Mouse (Mus musculus) MEL (cell line): Measurements from ENCODE around the gene Mmp2. TPM values are rescaled to one million over a fixed set of nuclear protein-coding genes. Genes with fewer than 3 reads are reported as not detected.

Experiments used
- DNase-seq: peaks from one replicate; pipeline ENCODE4 v3.0.0; 2011; ENCODE audit warnings: low read depth, low spot score
- H3K27ac ChIP-seq: 2 replicates; pipeline ENCODE4 v1.5.1; 2012; ENCODE audit warnings: low read depth, mild to moderate bottlenecking, control low read depth, low read length, moderate library complexity; ENCODE audit not compliant: control insufficient read depth
- H3K27me3 ChIP-seq, 2 experiments: fragments of 150-350 bp in 1 of 2; sonication (generic) in 1 of 2; 2 replicates each; pipeline ENCODE4 v1.6.1; 2012; ENCODE audit warnings: low read length in 2 of 2, mild to moderate bottlenecking in 2 of 2, improper control_type of control experiment in 1 of 2, moderate library complexity in 1 of 2; ENCODE audit not compliant: insufficient read depth in 2 of 2, control insufficient read depth in 1 of 2
- H3K36me3 ChIP-seq, 2 experiments: 2 replicates each; pipeline ENCODE4 v1.6.1; 2012 to 2014; ENCODE audit warnings: low read length in 2 of 2, improper control_type of control experiment in 1 of 2, inconsistent platforms in 1 of 2, mild to moderate bottlenecking in 1 of 2; ENCODE audit not compliant: insufficient read depth in 2 of 2, control insufficient read depth in 1 of 2
- H3K4me1 ChIP-seq, 2 experiments: fragments of 150-350 bp in 1 of 2; sonication (generic) in 1 of 2; 2 replicates each; pipeline ENCODE4 v1.6.1; 2012; ENCODE audit warnings: low read length in 2 of 2, improper control_type of control experiment in 1 of 2, mild to moderate bottlenecking in 1 of 2; ENCODE audit not compliant: insufficient read depth in 2 of 2, control insufficient read depth in 1 of 2
- H3K4me3 ChIP-seq, 2 experiments: fragments of 150-350 bp in 1 of 2; sonication (generic) in 1 of 2; 2 replicates each; pipeline ENCODE4 v1.5.1; 2012; ENCODE audit warnings: low read depth in 2 of 2, low read length in 2 of 2, mild to moderate bottlenecking in 2 of 2, moderate library complexity in 2 of 2, control low read depth in 1 of 2, improper control_type of control experiment in 1 of 2; ENCODE audit not compliant: control insufficient read depth in 1 of 2, insufficient read depth in 1 of 2
- H3K79me2 ChIP-seq: 2 replicates; pipeline ENCODE4 v1.6.1; 2012; ENCODE audit warnings: mild to moderate bottlenecking, low read length, moderate library complexity; ENCODE audit not compliant: control insufficient read depth, poor library complexity, insufficient read depth
- H3K9ac ChIP-seq: 2 replicates; pipeline ENCODE4 v1.6.1; 2012; ENCODE audit warnings: low read depth, mild to moderate bottlenecking, control low read depth, low read length, moderate library complexity; ENCODE audit not compliant: control insufficient read depth, poor library complexity, severe bottlenecking
- H3K9me3 ChIP-seq: fragments of 150-350 bp; sonication (generic); replicated peaks from 2 replicates; pipeline ENCODE4 v1.6.1; 2012; ENCODE audit warnings: mild to moderate bottlenecking, low read length, improper control_type of control experiment, moderate library complexity; ENCODE audit not compliant: insufficient read depth
- BHLHE40 ChIP-seq: IDR thresholded peaks from 2 replicates; pipeline ENCODE4 v1.6.1; 2012; ENCODE audit warnings: low read depth, mild to moderate bottlenecking, inconsistent platforms, low read length, improper control_type of control experiment, borderline replicate concordance
- CTCF ChIP-seq, 3 experiments: IDR thresholded peaks in 2 of 3; conservative IDR thresholded peaks in 1 of 3; 2 replicates each; pipeline ENCODE4 v1.5.1; 2011 to 2012; ENCODE audit warnings: low read length in 3 of 3, low read depth in 2 of 3, mild to moderate bottlenecking in 2 of 3, improper control_type of control experiment in 1 of 3, inconsistent platforms in 1 of 3, mixed read lengths in 1 of 3, moderate library complexity in 1 of 3; ENCODE audit not compliant: control insufficient read depth in 1 of 3, insufficient read depth in 1 of 3, poor library complexity in 1 of 3, severe bottlenecking in 1 of 3
- E2F4 ChIP-seq: IDR thresholded peaks from 2 replicates; pipeline ENCODE4 v1.6.1; 2011; ENCODE audit warnings: low read depth, low read length, improper control_type of control experiment, borderline replicate concordance
- EP300 ChIP-seq, 2 experiments: IDR thresholded peaks; 2 replicates each; pipeline ENCODE4 v1.6.1; 2011; ENCODE audit warnings: improper control_type of control experiment in 2 of 2, low read length in 2 of 2, low read depth in 1 of 2, mild to moderate bottlenecking in 1 of 2
- GABPA ChIP-seq: IDR thresholded peaks from 2 replicates; pipeline ENCODE4 v1.6.1; 2012; ENCODE audit warnings: low read depth, mild to moderate bottlenecking, inconsistent platforms, low read length, improper control_type of control experiment, moderate library complexity
- HCFC1 ChIP-seq: IDR thresholded peaks from 2 replicates; pipeline ENCODE4 v1.6.1; 2012; ENCODE audit warnings: low read depth, mild to moderate bottlenecking, inconsistent platforms, low read length, improper control_type of control experiment, moderate library complexity
- MAFK ChIP-seq: IDR thresholded peaks from 2 replicates; pipeline ENCODE4 v1.6.1; 2011; ENCODE audit warnings: low read depth, mild to moderate bottlenecking, low read length, improper control_type of control experiment, borderline replicate concordance
- MAX ChIP-seq: IDR thresholded peaks from 2 replicates; pipeline ENCODE4 v1.6.1; 2011; ENCODE audit warnings: low read length, improper control_type of control experiment
- MAZ ChIP-seq: IDR thresholded peaks from 2 replicates; pipeline ENCODE4 v1.6.1; 2012; ENCODE audit warnings: low read depth, mild to moderate bottlenecking, inconsistent platforms, low read length, improper control_type of control experiment
- MEF2A ChIP-seq: IDR thresholded peaks from 2 replicates; pipeline ENCODE4 v1.6.1; 2014; ENCODE audit warnings: low read depth, mild to moderate bottlenecking, inconsistent platforms, low read length, improper control_type of control experiment; ENCODE audit not compliant: poor library complexity, insufficient replicate concordance, severe bottlenecking; ENCODE audit errors: extremely low read depth
- MXI1 ChIP-seq: IDR thresholded peaks from 2 replicates; pipeline ENCODE4 v1.6.1; 2011; ENCODE audit warnings: mild to moderate bottlenecking, low read depth, low read length, improper control_type of control experiment
- MYB ChIP-seq: IDR thresholded peaks from 2 replicates; pipeline ENCODE4 v1.6.1; 2011; ENCODE audit warnings: mild to moderate bottlenecking, low read depth, low read length, improper control_type of control experiment
- MYC ChIP-seq: IDR thresholded peaks from 2 replicates; pipeline ENCODE4 v1.6.1; 2011; ENCODE audit warnings: low read depth, mild to moderate bottlenecking, low read length, improper control_type of control experiment, moderate library complexity
- POLR2A ChIP-seq, 2 experiments: IDR thresholded peaks; 2 replicates each; pipeline ENCODE4 v1.6.1; 2011 to 2012; ENCODE audit warnings: low read length in 2 of 2, mild to moderate bottlenecking in 2 of 2, control low read depth in 1 of 2, improper control_type of control experiment in 1 of 2, low read depth in 1 of 2, moderate library complexity in 1 of 2; ENCODE audit not compliant: control insufficient read depth in 1 of 2, insufficient read depth in 1 of 2, poor library complexity in 1 of 2
- POLR2AphosphoS5 ChIP-seq: IDR thresholded peaks from 2 replicates; pipeline ENCODE4 v1.6.1; 2012; ENCODE audit warnings: low read depth, borderline replicate concordance, mild to moderate bottlenecking, inconsistent platforms, low read length, moderate library complexity, mixed read lengths
- RAD21 ChIP-seq: IDR thresholded peaks from 2 replicates; pipeline ENCODE4 v1.6.1; 2011; ENCODE audit warnings: mild to moderate bottlenecking, low read depth, low read length, improper control_type of control experiment
- RCOR1 ChIP-seq: IDR thresholded peaks from 2 replicates; pipeline ENCODE4 v1.6.1; 2012; ENCODE audit warnings: low read depth, mild to moderate bottlenecking, inconsistent platforms, low read length, improper control_type of control experiment
- TAL1 ChIP-seq: IDR thresholded peaks from 2 replicates; pipeline ENCODE4 v1.6.1; 2012; ENCODE audit warnings: mild to moderate bottlenecking, inconsistent platforms, low read length, moderate library complexity, mixed read lengths
- TBP ChIP-seq: IDR thresholded peaks from 2 replicates; pipeline ENCODE4 v1.8.0; 2011; ENCODE audit warnings: low read depth, low read length, improper control_type of control experiment
- TCF12 ChIP-seq: IDR thresholded peaks from 2 replicates; pipeline ENCODE4 v1.6.1; 2014; ENCODE audit warnings: low read depth, mild to moderate bottlenecking, inconsistent platforms, low read length, improper control_type of control experiment, moderate library complexity
- UBTF ChIP-seq: IDR thresholded peaks from 2 replicates; pipeline ENCODE4 v1.6.1; 2012; ENCODE audit warnings: low read depth, mild to moderate bottlenecking, inconsistent platforms, low read length, improper control_type of control experiment, moderate library complexity, borderline replicate concordance; ENCODE audit not compliant: insufficient read depth
- USF1 ChIP-seq: IDR thresholded peaks from 2 replicates; pipeline ENCODE4 v1.6.1; 2014; ENCODE audit warnings: low read depth, mild to moderate bottlenecking, inconsistent platforms, low read length, improper control_type of control experiment, moderate library complexity
- USF2 ChIP-seq, 2 experiments: IDR thresholded peaks; 2 replicates each; pipeline ENCODE4 v1.6.1; 2011 to 2012; ENCODE audit warnings: improper control_type of control experiment in 2 of 2, low read length in 2 of 2, borderline replicate concordance in 1 of 2, inconsistent platforms in 1 of 2, low read depth in 1 of 2, mild to moderate bottlenecking in 1 of 2; ENCODE audit not compliant: insufficient read depth in 1 of 2
- ZC3H11A ChIP-seq: IDR thresholded peaks from 2 replicates; pipeline ENCODE4 v1.6.1; 2012; ENCODE audit warnings: low read depth, mild to moderate bottlenecking, inconsistent platforms, low read length, improper control_type of control experiment
- polyA plus RNA-seq, 2 experiments: library from polyadenylated mRNA; stranded (reverse) in 1 of 2; unstranded in 1 of 2; fragments of >175 nt in 1 of 2; fragments of >200 nt in 1 of 2; gene quantifications; 2 replicates each; pipeline versions ENCODE4 v1.2.1 to v1.2.4; 2012; ENCODE audit warnings: low replicate concordance in 2 of 2, low read depth in 1 of 2; ENCODE audit not compliant: insufficient read length in 2 of 2, insufficient read depth in 1 of 2, missing spikeins in 1 of 2
- total RNA-seq: library from RNA; depleted of rRNA; stranded (reverse); fragments of 300-350 nt; gene quantifications from 2 replicates; pipeline ENCODE4 v1.2.3, GENCODE M21; 2012

Mmp2 gene
- total and polyA plus RNA-seq, 3 experiments = 0.25 TPM; not detected in 2

DNA sequence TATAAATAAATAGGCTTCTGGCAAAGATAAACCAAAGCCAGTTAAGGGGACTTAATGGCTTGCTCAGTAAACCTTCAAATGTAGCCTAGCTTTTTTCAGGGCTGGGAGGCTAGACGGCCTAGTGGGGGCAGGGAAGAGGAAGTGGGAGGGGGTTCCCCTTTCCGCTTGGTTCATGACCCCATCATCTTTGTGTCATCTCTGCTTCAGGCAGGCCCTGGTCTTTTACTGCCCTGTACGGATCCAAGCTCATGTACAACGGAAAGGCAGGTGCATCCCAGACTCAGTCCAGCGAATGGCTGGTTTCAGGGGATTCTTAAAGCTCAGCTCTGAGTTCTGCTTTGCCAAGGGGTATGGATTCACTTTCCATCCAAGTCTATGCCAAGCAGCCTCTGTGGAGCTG lies 4.7 kb upstream of the Mmp2 start:
- H3K4me1 ChIP-seq = no peaks in the 10 kb centered on the region
- no peak overlapping the region for H3K4me3 ChIP-seq
- DNase-seq = no peak
- no peak for TF ChIP-seq RCOR1
- no peak for TF ChIP-seq MAZ
- TF ChIP-seq USF1 = no peak
- TF ChIP-seq USF2 (IDR thresholded peaks at IDR 0.05; ENCODE audit: borderline replicate concordance in 1 of 2, insufficient read depth in 1 of 2, low read depth in 1 of 2, low read length in 2 of 2) = no peak
- TF ChIP-seq HCFC1 = no peak
- no peak for TF ChIP-seq MAFK
- no peak for TF ChIP-seq GABPA
- TF ChIP-seq CTCF (IDR thresholded peaks at IDR 0.05 in 2 of 3, conservative IDR thresholded peaks at IDR 0.05 in 1 of 3; ENCODE audit: control insufficient read depth in 1 of 3, insufficient read depth in 1 of 3, low read depth in 2 of 3, low read length in 3 of 3, poor library complexity in 1 of 3, severe bottlenecking in 1 of 3) = no peak
- TF ChIP-seq TAL1 = no peak
- no peak for TF ChIP-seq UBTF
- TF ChIP-seq POLR2A (IDR thresholded peaks at IDR 0.05; ENCODE audit: control insufficient read depth in 1 of 2, insufficient read depth in 1 of 2, low read depth in 1 of 2, low read length in 2 of 2, poor library complexity in 1 of 2) = no peak
- TF ChIP-seq RAD21 = no peak
- no peak for TF ChIP-seq TCF12
- no peak for TF ChIP-seq EP300 (IDR thresholded peaks at IDR 0.05; ENCODE audit: low read depth in 1 of 2, low read length in 2 of 2)
- H3K9ac ChIP-seq = no peak overlapping the region
- no peaks in the 10 kb centered on the region for H3K36me3 ChIP-seq
- H3K27me3 ChIP-seq = no peaks in the 10 kb centered on the region
- no peaks in the 10 kb centered on the region for H3K79me2 ChIP-seq
- H3K9me3 ChIP-seq = no peaks in the 10 kb centered on the region
- H3K27ac ChIP-seq = no peak overlapping the region

DNA sequence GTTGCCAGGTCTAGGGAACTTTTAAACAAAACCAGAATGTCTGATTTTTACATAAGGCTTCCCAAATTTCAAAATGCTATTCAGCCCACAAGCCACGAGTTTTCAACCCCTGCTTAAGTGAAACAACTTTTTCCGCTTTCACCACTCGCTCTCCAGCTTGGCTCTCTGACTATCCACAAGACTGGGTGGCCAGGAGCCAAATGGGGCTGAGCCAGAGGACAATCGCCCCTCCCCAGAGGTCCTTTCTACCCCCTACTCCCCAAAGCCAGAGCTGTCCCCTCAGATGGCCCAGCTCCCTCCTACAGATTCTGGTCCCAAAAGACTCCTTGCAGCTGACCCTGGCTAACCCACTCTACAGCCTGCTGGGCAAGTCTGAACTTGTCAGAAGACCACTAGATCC lies 1.1 kb upstream of the Mmp2 start:
- Histone ChIP-seq H3K36me3 (no peaks in the 10 kb centered on the region), H3K79me2 (no peaks in the 10 kb centered on the region), H3K4me1 (no peaks in the 10 kb centered on the region), H3K27me3 (no peaks in the 10 kb centered on the region), H3K9me3 (no peaks in the 10 kb centered on the region), H3K9ac (no peak overlapping the region), H3K27ac (no peak overlapping the region), H3K4me3 (no peak overlapping the region)
- TF ChIP-seq MXI1 (no peak), CTCF (IDR thresholded peaks at IDR 0.05 in 2 of 3, conservative IDR thresholded peaks at IDR 0.05 in 1 of 3; ENCODE audit: control insufficient read depth in 1 of 3, insufficient read depth in 1 of 3, low read depth in 2 of 3, low read length in 3 of 3, poor library complexity in 1 of 3, severe bottlenecking in 1 of 3) (no peak), TBP (no peak), MEF2A (no peak), TAL1 (no peak), MAX (no peak), BHLHE40 (no peak), POLR2AphosphoS5 (no peak), USF2 (IDR thresholded peaks at IDR 0.05; ENCODE audit: borderline replicate concordance in 1 of 2, insufficient read depth in 1 of 2, low read depth in 1 of 2, low read length in 2 of 2) (no peak), MYC (no peak), MYB (no peak), MAZ (no peak), GABPA (no peak), ZC3H11A (no peak), E2F4 (no peak)
- no peak for DNase-seq
